Comparison of ENCODE assay signal across 20 mouse cellular contexts in the genomic region with DNA sequence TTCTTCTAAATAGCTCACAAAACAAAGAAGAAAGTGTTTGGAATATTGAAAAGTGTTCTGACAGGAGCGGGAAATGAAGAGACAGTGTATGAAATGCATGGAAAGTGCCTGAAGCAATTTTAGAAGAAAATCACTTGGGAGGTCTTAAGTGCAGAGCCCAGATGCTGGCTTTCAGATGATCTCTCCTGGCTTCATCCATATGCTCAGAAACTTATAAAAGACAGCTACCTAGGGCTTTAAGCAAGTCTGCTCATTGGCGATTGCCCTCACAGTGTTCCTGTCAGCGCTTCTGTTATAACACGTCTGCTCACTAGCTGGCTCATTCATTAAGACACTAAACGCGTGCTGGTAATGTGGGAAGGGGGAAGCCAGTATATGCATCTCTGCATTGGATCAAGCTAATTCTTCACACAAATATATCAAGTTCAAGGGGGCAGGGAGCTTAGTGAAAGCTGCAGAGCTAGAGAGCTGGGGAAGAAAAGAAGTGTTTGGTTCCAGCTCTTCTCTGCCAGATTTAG.
A peak's percentile ranks its signal among the peaks of the same experiment; 100 is the strongest.
DNase-seq lines count a peak whose midpoint lies in the region; ATAC-seq and TF ChIP-seq lines count a peak whose summit lies in the region.
"Had no signal": no experiment of that assay in that cellular context is flagged by ENCODE, and none has a peak within 500 bp of the region (broad histone marks: within the 10 kb centered on the region; RNA-seq: fewer than 3 reads in every experiment).

No protein-coding gene starts in this region.

- 0 out of 2 replicates have a peak overlapping the region, but pooled peaks have one; percentile 5 for H3K27ac ChIP-seq in heart, embryonic 15.5 days
- no peak overlapping the region for H3K27ac ChIP-seq in midbrain, embryonic 15.5 days
- H3K27ac ChIP-seq in midbrain, embryonic 13.5 days, result no peak overlapping the region
- no peak overlapping the region for H3K27ac ChIP-seq in limb, embryonic 14.5 days (replicated peaks; ENCODE audit: low read depth, low read length)
- H3K27ac ChIP-seq: embryonic facial prominence, embryonic 15.5 days; kidney, postnatal 0 days had no signal

- no peak overlapping the region for H3K9ac ChIP-seq in heart, embryonic 15.5 days
- no peak overlapping the region for H3K9ac ChIP-seq in midbrain, embryonic 15.5 days
- H3K9ac ChIP-seq in midbrain, embryonic 13.5 days (replicated peaks), result no peak overlapping the region
- H3K9ac ChIP-seq in limb, embryonic 14.5 days (ENCODE audit: low read depth, low read length, severe bottlenecking), result no peak overlapping the region
- H3K9ac ChIP-seq: embryonic facial prominence, embryonic 15.5 days had no signal

- WGBS in heart, embryonic 15.5 days, result 47% methylated on average over 6 of the region's 6 CpGs
- 66% methylated on average over 6 of the region's 6 CpGs for WGBS in midbrain, embryonic 15.5 days
- WGBS in midbrain, embryonic 13.5 days, result 71% methylated on average over 6 of the region's 6 CpGs
- WGBS in limb, embryonic 14.5 days, result 20% methylated on average over 6 of the region's 6 CpGs

- no peak for TF ChIP-seq CTCF in brain, embryonic 14.5 days (IDR thresholded peaks at IDR 0.05; ENCODE audit: borderline replicate concordance, extremely low read depth, insufficient read depth, insufficient read length)

- H3K9me3 ChIP-seq in heart, embryonic 15.5 days (replicated peaks), result no peaks in the 10 kb centered on the region
- H3K9me3 ChIP-seq in midbrain, embryonic 15.5 days, result no peaks in the 10 kb centered on the region
- H3K9me3 ChIP-seq in midbrain, embryonic 13.5 days, result no peaks in the 10 kb centered on the region
- H3K9me3 ChIP-seq in limb, embryonic 14.5 days (ENCODE audit: control insufficient read depth, low read length), result no peaks in the 10 kb centered on the region
- H3K9me3 ChIP-seq: embryonic facial prominence, embryonic 15.5 days had no signal

- H3K4me2 ChIP-seq in heart, embryonic 15.5 days, result no peak overlapping the region
- H3K4me2 ChIP-seq in midbrain, embryonic 15.5 days, result no peak overlapping the region
- no peak overlapping the region for H3K4me2 ChIP-seq in midbrain, embryonic 13.5 days (replicated peaks)
- no peak overlapping the region for H3K4me2 ChIP-seq in limb, embryonic 14.5 days (replicated peaks; ENCODE audit: low read depth, low read length, severe bottlenecking)
- H3K4me2 ChIP-seq: embryonic facial prominence, embryonic 15.5 days; liver, embryonic 11.5 days had no signal

- intact Hi-C loops in heart, postnatal 14 days (cut with DNase I), result no loop called here

- no peak for ATAC-seq in heart, embryonic 15.5 days (replicated peaks; ENCODE audit: insufficient number of reproducible peaks, insufficient read depth, low FRiP score, low read depth)
- peak; percentile 62; the same call in 1 of the 2 replicates for ATAC-seq in midbrain, embryonic 15.5 days (replicated peaks)
- ATAC-seq in midbrain, embryonic 13.5 days, result no peak; the same call in 1 of the 2 replicates
- no peak for ATAC-seq in limb, embryonic 14.5 days (ENCODE audit: low FRiP score, low read depth)

- no peak for TF ChIP-seq POLR2A in brain, embryonic 14.5 days (IDR thresholded peaks at IDR 0.05; ENCODE audit: borderline replicate concordance, extremely low read depth, insufficient read depth, insufficient read length, poor library complexity, severe bottlenecking)
- TF ChIP-seq POLR2A in limb, embryonic 14.5 days (IDR thresholded peaks at IDR 0.05; ENCODE audit: borderline replicate concordance, extremely low read depth, insufficient read depth, insufficient read length), result no peak

- DNase-seq in heart, postnatal 14 days, result no peak
- peak; percentile 47 for DNase-seq in brain, embryonic 14.5 days (ENCODE audit: low read depth)
- DNase-seq in limb, embryonic 14.5 days (ENCODE audit: low spot score), result peak; percentile 19
- DNase-seq in urinary bladder, adult 18-20 months (ENCODE audit: low spot score in 2 of 2), result no peak
- DNase-seq in gastrocnemius, postnatal 4 days (ENCODE audit: low spot score in 2 of 2), result no peak
- DNase-seq: adrenal gland, adult 2 months; cerebellum, adult 9-11 months; gastrocnemius, postnatal 10 days; kidney, adult 18-20 months; lung, adult 2 months; lung, postnatal 4 days; right cerebral cortex, postnatal 25 days; thymus, adult 18-20 months; thymus, postnatal 4 days had no signal

- no peaks in the 10 kb centered on the region for H3K36me3 ChIP-seq in heart, embryonic 15.5 days
- H3K36me3 ChIP-seq in midbrain, embryonic 15.5 days (replicated peaks), result no peaks in the 10 kb centered on the region
- H3K36me3 ChIP-seq in midbrain, embryonic 13.5 days, result no peaks in the 10 kb centered on the region
- no peaks in the 10 kb centered on the region for H3K36me3 ChIP-seq in limb, embryonic 14.5 days (ENCODE audit: control insufficient read depth, insufficient read depth, low read length)
- H3K36me3 ChIP-seq: embryonic facial prominence, embryonic 15.5 days had no signal

- no peak overlapping the region for H3K4me3 ChIP-seq in heart, embryonic 15.5 days
- no peak overlapping the region for H3K4me3 ChIP-seq in midbrain, embryonic 15.5 days
- H3K4me3 ChIP-seq in midbrain, embryonic 13.5 days (replicated peaks), result no peak overlapping the region
- no peak overlapping the region for H3K4me3 ChIP-seq in limb, embryonic 14.5 days (replicated peaks; ENCODE audit: low read length)
- H3K4me3 ChIP-seq: embryonic facial prominence, embryonic 15.5 days had no signal

- H3K4me1 ChIP-seq in heart, embryonic 15.5 days (replicated peaks), result peaks cover 18% of the 10 kb centered on the region
- H3K4me1 ChIP-seq in midbrain, embryonic 15.5 days, result no peaks in the 10 kb centered on the region
- no peaks in the 10 kb centered on the region for H3K4me1 ChIP-seq in midbrain, embryonic 13.5 days (replicated peaks)
- peaks cover 10% of the 10 kb centered on the region for H3K4me1 ChIP-seq in limb, embryonic 14.5 days (ENCODE audit: control insufficient read depth, insufficient read depth, low read length)

- H3K27me3 ChIP-seq in heart, embryonic 15.5 days, result no peaks in the 10 kb centered on the region
- H3K27me3 ChIP-seq in midbrain, embryonic 15.5 days (replicated peaks), result no peaks in the 10 kb centered on the region
- H3K27me3 ChIP-seq in midbrain, embryonic 13.5 days, result no peaks in the 10 kb centered on the region
- H3K27me3 ChIP-seq in limb, embryonic 14.5 days (ENCODE audit: control insufficient read depth, insufficient read depth, low read length), result no peaks in the 10 kb centered on the region
- H3K27me3 ChIP-seq: embryonic facial prominence, embryonic 15.5 days had no signal

Comparison
In these comparisons a context has a peak if more than half of its experiments do, and no peak if none do; other contexts are left out.
1. DNase-seq: peak in brain, embryonic 14.5 days (single experiment) and limb, embryonic 14.5 days (single experiment); none in heart, postnatal 14 days (0 of 2), urinary bladder, adult 18-20 months (0 of 2) and gastrocnemius, postnatal 4 days (0 of 2).